Mouse (Mus musculus): ENCODE results near the gene Mbd6. TPM values are rescaled to one million over a fixed set of nuclear protein-coding genes. Genes with fewer than 3 reads are reported as not detected.
"Not testable (repeated sequence)": the region's sequence is repeated elsewhere in the genome, so short reads cannot be mapped to it uniquely, and the experiment has no call there.

The Mbd6 gene
- polyA plus RNA-seq, 1 experiment from 2014 or later, result 22.3 TPM

- peaks cover 38% of the 10 kb centered on the region for H3K36me3 ChIP-seq (ENCODE audit: control insufficient read depth, insufficient read depth, low read length)
- peak overlapping the region; percentile 83 for H3K4me3 ChIP-seq (ENCODE audit: low read length)
- peak overlapping the region; percentile 66 for H3K4me2 ChIP-seq (replicated peaks; ENCODE audit: low read depth, low read length)
- H3K9me3 ChIP-seq (ENCODE audit: control insufficient read depth, low read length), result no peaks in the 10 kb centered on the region
- H3K9ac ChIP-seq (ENCODE audit: low read depth, low read length), result peak overlapping the region; percentile 87
- ATAC-seq (ENCODE audit: low FRiP score, low TSS enrichment), result peak; percentile 44
- H3K27me3 ChIP-seq (ENCODE audit: control insufficient read depth, insufficient read depth, low read length), result no peaks in the 10 kb centered on the region
- peak overlapping the region; percentile 74; the same call in 1 of the 2 replicates for H3K27ac ChIP-seq (ENCODE audit: low read depth, low read length)
- peaks cover 8% of the 10 kb centered on the region for H3K4me1 ChIP-seq (ENCODE audit: control insufficient read depth, insufficient read depth, low read length)
- WGBS, result 37% methylated on average over 23 of the region's 23 CpGs
Measured at GRCm38 (mm10) chr10:127310523-127311475, 22.0 kb upstream of the Mbd6 start.

- WGBS, result 92% methylated on average over 3 of the region's 3 CpGs
- not testable (repeated sequence) for H3K4me2 ChIP-seq (replicated peaks; ENCODE audit: low read depth, low read length); H3K27me3 ChIP-seq (ENCODE audit: control insufficient read depth, insufficient read depth, low read length); H3K9ac ChIP-seq (ENCODE audit: low read depth, low read length); ATAC-seq (ENCODE audit: low FRiP score, low TSS enrichment); H3K4me1 ChIP-seq (ENCODE audit: control insufficient read depth, insufficient read depth, low read length); H3K27ac ChIP-seq (ENCODE audit: low read depth, low read length); H3K4me3 ChIP-seq (ENCODE audit: low read length); H3K9me3 ChIP-seq (ENCODE audit: control insufficient read depth, low read length)
- H3K36me3 ChIP-seq (ENCODE audit: control insufficient read depth, insufficient read depth, low read length), result peaks cover 54% of the 10 kb centered on the region
Measured at GRCm38 (mm10) chr10:127309167-127309566, 20.3 kb upstream of the Mbd6 start.

- H3K4me3 ChIP-seq (ENCODE audit: low read length), result no peak overlapping the region
- H3K9ac ChIP-seq (ENCODE audit: low read depth, low read length), result no peak overlapping the region
- no peak overlapping the region for H3K4me2 ChIP-seq (replicated peaks; ENCODE audit: low read depth, low read length)
- H3K36me3 ChIP-seq (ENCODE audit: control insufficient read depth, insufficient read depth, low read length), result peaks cover 97% of the 10 kb centered on the region
- no peaks in the 10 kb centered on the region for H3K27me3 ChIP-seq (ENCODE audit: control insufficient read depth, insufficient read depth, low read length)
- 95% methylated on average over 11 of the region's 11 CpGs for WGBS
- no peaks in the 10 kb centered on the region for H3K4me1 ChIP-seq (ENCODE audit: control insufficient read depth, insufficient read depth, low read length)
- no peak; the same call in 1 of the 2 replicates for ATAC-seq (ENCODE audit: low FRiP score, low TSS enrichment)
- no peak overlapping the region for H3K27ac ChIP-seq (ENCODE audit: low read depth, low read length)
- no peaks in the 10 kb centered on the region for H3K9me3 ChIP-seq (ENCODE audit: control insufficient read depth, low read length)
Measured at GRCm38 (mm10) chr10:127303136-127303535, 14.3 kb upstream of the Mbd6 start.

- no peaks in the 10 kb centered on the region for H3K9me3 ChIP-seq (ENCODE audit: control insufficient read depth, low read length)
- no peaks in the 10 kb centered on the region for H3K4me1 ChIP-seq (ENCODE audit: control insufficient read depth, insufficient read depth, low read length)
- no peak overlapping the region for H3K27ac ChIP-seq (ENCODE audit: low read depth, low read length)
- no peak overlapping the region for H3K9ac ChIP-seq (ENCODE audit: low read depth, low read length)
- no peak overlapping the region for H3K4me2 ChIP-seq (replicated peaks; ENCODE audit: low read depth, low read length)
- 97% methylated on average over 6 of the region's 6 CpGs for WGBS
- ATAC-seq (ENCODE audit: low FRiP score, low TSS enrichment), result no peak
- peaks cover 97% of the 10 kb centered on the region for H3K36me3 ChIP-seq (ENCODE audit: control insufficient read depth, insufficient read depth, low read length)
- H3K27me3 ChIP-seq (ENCODE audit: control insufficient read depth, insufficient read depth, low read length), result no peaks in the 10 kb centered on the region
- no peak overlapping the region for H3K4me3 ChIP-seq (ENCODE audit: low read length)
Measured at GRCm38 (mm10) chr10:127300361-127300760, 11.5 kb upstream of the Mbd6 start.

- WGBS, result 92% methylated on average over 16 of the region's 16 CpGs
- Histone ChIP-seq H3K36me3 (ENCODE audit: control insufficient read depth, insufficient read depth, low read length) (peaks cover 88% of the 10 kb centered on the region), H3K9me3 (ENCODE audit: control insufficient read depth, low read length) (no peaks in the 10 kb centered on the region), H3K4me2 (replicated peaks; ENCODE audit: low read depth, low read length) (no peak overlapping the region), H3K9ac (ENCODE audit: low read depth, low read length) (no peak overlapping the region), H3K27me3 (ENCODE audit: control insufficient read depth, insufficient read depth, low read length) (no peaks in the 10 kb centered on the region), H3K4me3 (ENCODE audit: low read length) (no peak overlapping the region), H3K27ac (ENCODE audit: low read depth, low read length) (no peak overlapping the region), H3K4me1 (ENCODE audit: control insufficient read depth, insufficient read depth, low read length) (peaks cover 2% of the 10 kb centered on the region)
- ATAC-seq (ENCODE audit: low FRiP score, low TSS enrichment), result no peak
Measured at GRCm38 (mm10) chr10:127297015-127297871, 8.4 kb upstream of the Mbd6 start.

GRCm38 (mm10) chr10:127295986-127296794, 7.4 kb upstream of the Mbd6 start:
- no peak overlapping the region for H3K9ac ChIP-seq (ENCODE audit: low read depth, low read length)
- H3K4me3 ChIP-seq (ENCODE audit: low read length), result no peak overlapping the region
- WGBS, result 90% methylated on average over 24 of the region's 24 CpGs
- no peak overlapping the region for H3K4me2 ChIP-seq (replicated peaks; ENCODE audit: low read depth, low read length)
- H3K9me3 ChIP-seq (ENCODE audit: control insufficient read depth, low read length), result no peaks in the 10 kb centered on the region
- H3K36me3 ChIP-seq (ENCODE audit: control insufficient read depth, insufficient read depth, low read length), result peaks cover 77% of the 10 kb centered on the region
- H3K4me1 ChIP-seq (ENCODE audit: control insufficient read depth, insufficient read depth, low read length), result peaks cover 11% of the 10 kb centered on the region
- no peak for ATAC-seq (ENCODE audit: low FRiP score, low TSS enrichment)
- no peak overlapping the region for H3K27ac ChIP-seq (ENCODE audit: low read depth, low read length)
- H3K27me3 ChIP-seq (ENCODE audit: control insufficient read depth, insufficient read depth, low read length), result no peaks in the 10 kb centered on the region

- Histone ChIP-seq H3K9ac (ENCODE audit: low read depth, low read length) (no peak overlapping the region), H3K27ac (ENCODE audit: low read depth, low read length) (no peak overlapping the region), H3K9me3 (ENCODE audit: control insufficient read depth, low read length) (no peaks in the 10 kb centered on the region), H3K4me1 (ENCODE audit: control insufficient read depth, insufficient read depth, low read length) (peaks cover 11% of the 10 kb centered on the region), H3K36me3 (ENCODE audit: control insufficient read depth, insufficient read depth, low read length) (peaks cover 67% of the 10 kb centered on the region), H3K4me3 (ENCODE audit: low read length) (no peak overlapping the region), H3K27me3 (ENCODE audit: control insufficient read depth, insufficient read depth, low read length) (no peaks in the 10 kb centered on the region), H3K4me2 (replicated peaks; ENCODE audit: low read depth, low read length) (no peak overlapping the region)
- WGBS, result 89% methylated on average over 10 of the region's 10 CpGs
- ATAC-seq (ENCODE audit: low FRiP score, low TSS enrichment), result no peak
Measured at GRCm38 (mm10) chr10:127294895-127295510, 6.2 kb upstream of the Mbd6 start.

GRCm38 (mm10) chr10:127293590-127294113, 4.8 kb upstream of the Mbd6 start:
- no peak for ATAC-seq (ENCODE audit: low FRiP score, low TSS enrichment)
- Histone ChIP-seq H3K9me3 (ENCODE audit: control insufficient read depth, low read length) (no peaks in the 10 kb centered on the region), H3K36me3 (ENCODE audit: control insufficient read depth, insufficient read depth, low read length) (peaks cover 53% of the 10 kb centered on the region), H3K27ac (ENCODE audit: low read depth, low read length) (no peak overlapping the region), H3K4me2 (replicated peaks; ENCODE audit: low read depth, low read length) (no peak overlapping the region), H3K4me1 (ENCODE audit: control insufficient read depth, insufficient read depth, low read length) (peaks cover 16% of the 10 kb centered on the region), H3K4me3 (ENCODE audit: low read length) (no peak overlapping the region), H3K27me3 (ENCODE audit: control insufficient read depth, insufficient read depth, low read length) (no peaks in the 10 kb centered on the region), H3K9ac (ENCODE audit: low read depth, low read length) (no peak overlapping the region)
- WGBS, result 80% methylated on average over 3 of the region's 3 CpGs

All from kidney, embryonic 14.5 days (tissue).